Mouse (Mus musculus) midbrain, embryonic 11.5 days (tissue): Measurements from ENCODE around the gene Itpripl2. TPM values are rescaled to one million over a fixed set of nuclear protein-coding genes. Genes with fewer than 3 reads are reported as not detected.

Experiments used
- polyA plus RNA-seq: library from polyadenylated mRNA; unstranded; fragments of >200 nt; fragmentation: Nextera tagmentation; extraction: Ambion mirVana; gene quantifications from 2 replicates; pipeline ENCODE4 v1.2.1, GENCODE M21; 2014

Gene Itpripl2
- polyA plus RNA-seq, 1 experiment from 2014 or later, result 0.77 TPM

Other genes with a start within 250 kb of the Itpripl2 start
- 17.4 and 19.1 TPM in 2 replicates for gene Smg1, start 248.3 kb downstream of the Itpripl2 start, polyA plus RNA-seq
- gene Syt17, start 43.8 kb downstream of the Itpripl2 start, polyA plus RNA-seq, result 3.5 and 3.7 TPM in 2 replicates
- 99.6 and 111 TPM in 2 replicates for gene Coq7, start 41.4 kb upstream of the Itpripl2 start, polyA plus RNA-seq
- gene Tmc7, start 92.8 kb upstream of the Itpripl2 start, polyA plus RNA-seq, result 9.8 and 10.3 TPM in 2 replicates
- 0.14 and 0.19 TPM in 2 replicates for gene Tmc5, start 105.3 kb upstream of the Itpripl2 start, polyA plus RNA-seq
- 99.7 and 104 TPM in 2 replicates for gene Gde1, start 213.8 kb upstream of the Itpripl2 start, polyA plus RNA-seq
- 24.0 and 25.7 TPM in 2 replicates for gene Ccp110, start 220.6 kb upstream of the Itpripl2 start, polyA plus RNA-seq
- gene Vps35l, start 248.3 kb upstream of the Itpripl2 start, polyA plus RNA-seq, result 74.2 and 82.8 TPM in 2 replicates